Mouse (Mus musculus): Measurements from ENCODE around the gene Best3. TPM values are rescaled to one million over a fixed set of nuclear protein-coding genes. Genes with fewer than 3 reads are reported as not detected.
"Not testable (repeated sequence)": the region's sequence is repeated elsewhere in the genome, so short reads cannot be mapped to it uniquely, and the experiment has no call there.

The Best3 gene
- total and polyA plus RNA-seq, 2 experiments: not detected

DNA sequence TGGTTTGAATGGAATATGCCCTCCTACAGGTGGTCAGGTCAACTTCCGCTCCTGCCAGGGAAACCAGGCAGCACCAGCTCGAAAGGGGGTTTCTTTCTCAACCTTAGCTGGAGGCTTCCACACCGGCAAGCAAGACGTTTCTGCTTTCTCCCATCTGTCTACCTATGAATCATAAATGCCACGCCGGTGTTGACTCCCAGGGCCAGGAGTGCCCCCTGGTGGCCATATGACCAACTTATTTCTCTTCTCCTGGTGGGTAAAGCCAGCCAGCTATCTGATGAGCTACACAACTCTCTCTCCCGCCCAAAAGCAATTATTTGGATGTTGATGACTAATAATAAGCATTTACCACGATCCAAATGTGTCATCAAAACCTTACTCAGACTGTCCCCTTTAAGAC is 47.7 kb downstream of the Best3 start:
- DNase-seq (ENCODE audit: extremely low read depth, low read depth, low spot score): peak; percentile 38
- Histone ChIP-seq H3K4me3 (ENCODE audit: insufficient read depth, low read depth, low read length) (no peak overlapping the region), H3K4me1 (ENCODE audit: control insufficient read depth, insufficient read depth, low read length) (no peaks in the 10 kb centered on the region), H3K79me2 (ENCODE audit: control insufficient read depth, insufficient read depth, low read length) (no peaks in the 10 kb centered on the region), H3K9ac (ENCODE audit: low read depth, low read length) (no peak overlapping the region), H3K27me3 (ENCODE audit: control insufficient read depth, insufficient read depth, low read length) (no peaks in the 10 kb centered on the region), H3K36me3 (ENCODE audit: control insufficient read depth, insufficient read depth, low read length) (no peaks in the 10 kb centered on the region), H3K27ac (replicated peaks; ENCODE audit: insufficient read depth, low read depth, low read length) (no peak overlapping the region)
- WGBS: 28% methylated on average over 8 of the region's 8 CpGs
- peak; percentile 89 for TF ChIP-seq CTCF (IDR thresholded peaks at IDR 0.05; ENCODE audit: low read depth, low read length)
- no peak for TF ChIP-seq POLR2A (IDR thresholded peaks at IDR 0.05; ENCODE audit: extremely low read depth, insufficient read depth, low read length)

DNA sequence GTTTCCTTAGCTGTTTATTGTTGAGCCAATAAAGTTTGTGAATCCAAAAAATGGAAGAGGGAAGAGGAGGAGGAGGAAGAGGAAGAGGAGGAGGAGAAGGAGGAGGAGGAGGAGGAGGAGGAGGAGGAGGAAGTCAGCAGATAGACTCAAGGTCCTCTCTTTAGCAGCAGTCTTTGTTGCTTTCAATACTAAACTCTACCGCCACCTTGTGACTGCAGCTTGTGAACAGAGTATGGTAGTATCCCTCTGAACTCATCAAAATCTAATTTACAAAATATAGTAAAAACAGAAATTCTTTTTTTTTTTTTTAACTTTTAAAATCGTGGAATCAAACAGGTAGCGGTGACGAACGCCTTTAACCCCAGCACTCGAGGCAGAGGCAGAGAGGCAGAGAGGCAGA is 54.2 kb downstream of the Best3 start:
- H3K4me1 ChIP-seq (ENCODE audit: control insufficient read depth, insufficient read depth, low read length): peaks cover 3% of the 10 kb centered on the region; the same call in 1 of the 2 replicates
- no peak for TF ChIP-seq CTCF (IDR thresholded peaks at IDR 0.05; ENCODE audit: low read depth, low read length)
- no peak for TF ChIP-seq POLR2A (IDR thresholded peaks at IDR 0.05; ENCODE audit: extremely low read depth, insufficient read depth, low read length)
- H3K9ac ChIP-seq (ENCODE audit: low read depth, low read length): no peak overlapping the region
- no peak overlapping the region for H3K4me3 ChIP-seq (ENCODE audit: insufficient read depth, low read depth, low read length)
- WGBS: 60% methylated on average over 6 of the region's 6 CpGs
- H3K79me2 ChIP-seq (ENCODE audit: control insufficient read depth, insufficient read depth, low read length): no peaks in the 10 kb centered on the region
- H3K27me3 ChIP-seq (ENCODE audit: control insufficient read depth, insufficient read depth, low read length): no peaks in the 10 kb centered on the region
- DNase-seq (ENCODE audit: extremely low read depth, low read depth, low spot score): no peak
- no peaks in the 10 kb centered on the region for H3K36me3 ChIP-seq (ENCODE audit: control insufficient read depth, insufficient read depth, low read length)
- no peak overlapping the region for H3K27ac ChIP-seq (replicated peaks; ENCODE audit: insufficient read depth, low read depth, low read length)

DNA sequence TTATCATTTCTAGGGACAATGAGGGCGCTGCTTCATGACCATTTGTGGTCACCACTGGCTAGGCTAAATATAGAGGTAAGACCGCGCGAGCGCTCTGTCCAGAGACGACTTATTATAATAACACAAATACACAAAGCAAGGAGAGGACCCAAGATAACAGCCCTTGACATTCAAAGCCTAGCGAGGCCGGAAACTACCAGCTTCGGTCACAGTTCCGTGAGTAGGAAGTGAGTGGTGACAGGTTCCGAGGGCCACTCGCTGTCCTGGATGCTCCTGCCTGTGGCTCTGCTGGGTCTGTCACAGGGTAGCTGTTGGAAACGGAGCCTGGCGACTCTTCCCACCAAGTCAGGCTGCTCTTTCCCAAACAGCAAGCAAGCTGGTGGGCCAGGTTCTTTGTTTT is 56.2 kb downstream of the Best3 start:
- DNase-seq (ENCODE audit: extremely low read depth, low read depth, low spot score): no peak
- no peak overlapping the region for H3K27ac ChIP-seq (replicated peaks; ENCODE audit: insufficient read depth, low read depth, low read length)
- no peaks in the 10 kb centered on the region for H3K27me3 ChIP-seq (ENCODE audit: control insufficient read depth, insufficient read depth, low read length)
- H3K9ac ChIP-seq (ENCODE audit: low read depth, low read length): no peak overlapping the region
- no peaks in the 10 kb centered on the region for H3K36me3 ChIP-seq (ENCODE audit: control insufficient read depth, insufficient read depth, low read length)
- WGBS: 83% methylated on average over 14 of the region's 14 CpGs
- no peak overlapping the region for H3K4me3 ChIP-seq (ENCODE audit: insufficient read depth, low read depth, low read length)
- no peak for TF ChIP-seq POLR2A (IDR thresholded peaks at IDR 0.05; ENCODE audit: extremely low read depth, insufficient read depth, low read length)
- no peak for TF ChIP-seq CTCF (IDR thresholded peaks at IDR 0.05; ENCODE audit: low read depth, low read length)
- H3K79me2 ChIP-seq (ENCODE audit: control insufficient read depth, insufficient read depth, low read length): no peaks in the 10 kb centered on the region
- peaks cover 3% of the 10 kb centered on the region; the same call in 1 of the 2 replicates for H3K4me1 ChIP-seq (ENCODE audit: control insufficient read depth, insufficient read depth, low read length)

- DNase-seq (ENCODE audit: extremely low read depth, low read depth, low spot score): peak; percentile 47
- H3K79me2 ChIP-seq (ENCODE audit: control insufficient read depth, insufficient read depth, low read length): not testable (repeated sequence)
Measured at GRCm38 (mm10) chr10:117043497-117044166, 57.5 kb downstream of the Best3 start.

GRCm38 (mm10) chr10:117045175-117046056 is 59.3 kb downstream of the Best3 start, which contains the start of gene Lrrc10:
Gene Lrrc10, plus strand, starts transcription at chr10:117045341.
- Histone ChIP-seq H3K9ac (ENCODE audit: low read depth, low read length) (no peak within 1 kb of the TSS), H3K36me3 (ENCODE audit: control insufficient read depth, insufficient read depth, low read length) (peaks cover 8% of the 10 kb centered on the region), H3K27me3 (ENCODE audit: control insufficient read depth, insufficient read depth, low read length) (no peaks in the 10 kb centered on the region), H3K79me2 (ENCODE audit: control insufficient read depth, insufficient read depth, low read length) (no peaks in the 10 kb centered on the region), H3K4me3 (ENCODE audit: insufficient read depth, low read depth, low read length) (no peak within 1 kb of the TSS), H3K27ac (replicated peaks; ENCODE audit: insufficient read depth, low read depth, low read length) (no peak within 1 kb of the TSS), H3K4me1 (ENCODE audit: control insufficient read depth, insufficient read depth, low read length) (peaks cover 3% of the 10 kb centered on the region; the same call in 1 of the 2 replicates)
- 52% methylated on average over 40 of the region's 40 CpGs for WGBS
- no peak for DNase-seq (ENCODE audit: extremely low read depth, low read depth, low spot score)
- TF ChIP-seq CTCF (IDR thresholded peaks at IDR 0.05; ENCODE audit: low read depth, low read length): no peak
- TF ChIP-seq POLR2A (IDR thresholded peaks at IDR 0.05; ENCODE audit: extremely low read depth, insufficient read depth, low read length): no peak

More at GRCm38 (mm10) chr10:117043497-117044166, 57.5 kb downstream of the Best3 start:
- not testable (repeated sequence) for H3K4me1 ChIP-seq (ENCODE audit: control insufficient read depth, insufficient read depth, low read length); H3K9ac ChIP-seq (ENCODE audit: low read depth, low read length); H3K36me3 ChIP-seq (ENCODE audit: control insufficient read depth, insufficient read depth, low read length); H3K27me3 ChIP-seq (ENCODE audit: control insufficient read depth, insufficient read depth, low read length); H3K4me3 ChIP-seq (ENCODE audit: insufficient read depth, low read depth, low read length); H3K27ac ChIP-seq (replicated peaks; ENCODE audit: insufficient read depth, low read depth, low read length)
- 24% methylated on average over 16 of the region's 16 CpGs for WGBS

All from liver, adult 2 months (tissue).